Mouse (Mus musculus) limb, embryonic 14.5 days (tissue): ENCODE results near the gene Smarce1. TPM values are rescaled to one million over a fixed set of nuclear protein-coding genes. Genes with fewer than 3 reads are reported as not detected.

ENCODE experiments used
- ATAC-seq: fragments of 200-750 bp; cut with Nextera tagmentation; 2 replicates; pipeline ENCODE4 v1.8.0; 2017; ENCODE audit warnings: low read depth, moderate number of reproducible peaks, moderate TSS enrichment; ENCODE audit not compliant: low FRiP score
- DNase-seq: peaks from one replicate; pipeline ENCODE4 v3.0.0-alpha.2; 2015; ENCODE audit warnings: low spot score
- H3K27ac ChIP-seq: fragments of 300-500 bp; sonication (generic); replicated peaks from 2 replicates; pipeline ENCODE4 v1.5.1; 2014; ENCODE audit warnings: low read depth, mild to moderate bottlenecking, low read length, moderate library complexity, mixed read lengths
- H3K27me3 ChIP-seq: fragments of 300-500 bp; sonication (generic); 2 replicates; pipeline ENCODE4 v1.6.1; 2014; ENCODE audit warnings: low read length, mixed read lengths; ENCODE audit not compliant: control insufficient read depth, insufficient read depth
- H3K36me3 ChIP-seq: fragments of 300-500 bp; sonication (generic); 2 replicates; pipeline ENCODE4 v1.6.1; 2014; ENCODE audit warnings: mild to moderate bottlenecking, low read length, moderate library complexity, mixed read lengths; ENCODE audit not compliant: control insufficient read depth, insufficient read depth
- H3K4me1 ChIP-seq: fragments of 300-500 bp; sonication (generic); 2 replicates; pipeline ENCODE4 v1.6.1; 2014; ENCODE audit warnings: antibody characterized with exemption, low read length, mixed read lengths; ENCODE audit not compliant: control insufficient read depth, insufficient read depth
- H3K4me2 ChIP-seq: fragments of 300-500 bp; sonication (generic); replicated peaks from 2 replicates; pipeline ENCODE4 v1.6.1; 2014; ENCODE audit warnings: low read depth, mild to moderate bottlenecking, low read length, moderate library complexity; ENCODE audit not compliant: severe bottlenecking
- H3K4me3 ChIP-seq: fragments of 300-500 bp; sonication (generic); replicated peaks from 2 replicates; pipeline ENCODE4 v1.5.1; 2014; ENCODE audit warnings: low read length
- H3K9ac ChIP-seq: fragments of 300-500 bp; sonication (generic); 2 replicates; pipeline ENCODE4 v1.6.1; 2014; ENCODE audit warnings: mild to moderate bottlenecking, low read depth, low read length, moderate library complexity; ENCODE audit not compliant: severe bottlenecking
- H3K9me3 ChIP-seq: fragments of 300-500 bp; sonication (generic); 2 replicates; pipeline ENCODE4 v1.6.1; 2016; ENCODE audit warnings: low read length; ENCODE audit not compliant: control insufficient read depth
- POLR2A ChIP-seq: fragments of 200-500 bp; IDR thresholded peaks from 2 replicates; pipeline ENCODE4 v1.8.0; 2012; ENCODE audit warnings: inconsistent platforms, mild to moderate bottlenecking, moderate library complexity, borderline replicate concordance; ENCODE audit not compliant: insufficient read depth, insufficient read length; ENCODE audit errors: extremely low read depth
- WGBS: fragments of 180-500 bp; shearing (Covaris S2); extraction: QIAGEN DNeasy Blood & Tissue Kit; methylation state at CpG from one replicate; pipeline ENCODE4 v1.1.7; 2014; 5-methylcytosine and 5-hydroxymethylcytosine counted together
- polyA plus RNA-seq, 2 experiments: library from polyadenylated mRNA; depleted of rRNA in 1 of 2; stranded (reverse) in 1 of 2; unstranded in 1 of 2; fragments of >200 nt; fragmentation: Nextera tagmentation in 1 of 2; extraction: Ambion mirVana in 1 of 2; gene quantifications; 2 replicates each; pipeline versions ENCODE4 v1.2.1 to v1.2.3; 2012 to 2014

The Smarce1 gene
- 106 and 180 TPM in 2 replicates for polyA plus RNA-seq (2012; rRNA removed)
- 154 and 166 TPM in 2 replicates for polyA plus RNA-seq (2014; fragmentation: Nextera tagmentation; extraction: Ambion mirVana)

DNA sequence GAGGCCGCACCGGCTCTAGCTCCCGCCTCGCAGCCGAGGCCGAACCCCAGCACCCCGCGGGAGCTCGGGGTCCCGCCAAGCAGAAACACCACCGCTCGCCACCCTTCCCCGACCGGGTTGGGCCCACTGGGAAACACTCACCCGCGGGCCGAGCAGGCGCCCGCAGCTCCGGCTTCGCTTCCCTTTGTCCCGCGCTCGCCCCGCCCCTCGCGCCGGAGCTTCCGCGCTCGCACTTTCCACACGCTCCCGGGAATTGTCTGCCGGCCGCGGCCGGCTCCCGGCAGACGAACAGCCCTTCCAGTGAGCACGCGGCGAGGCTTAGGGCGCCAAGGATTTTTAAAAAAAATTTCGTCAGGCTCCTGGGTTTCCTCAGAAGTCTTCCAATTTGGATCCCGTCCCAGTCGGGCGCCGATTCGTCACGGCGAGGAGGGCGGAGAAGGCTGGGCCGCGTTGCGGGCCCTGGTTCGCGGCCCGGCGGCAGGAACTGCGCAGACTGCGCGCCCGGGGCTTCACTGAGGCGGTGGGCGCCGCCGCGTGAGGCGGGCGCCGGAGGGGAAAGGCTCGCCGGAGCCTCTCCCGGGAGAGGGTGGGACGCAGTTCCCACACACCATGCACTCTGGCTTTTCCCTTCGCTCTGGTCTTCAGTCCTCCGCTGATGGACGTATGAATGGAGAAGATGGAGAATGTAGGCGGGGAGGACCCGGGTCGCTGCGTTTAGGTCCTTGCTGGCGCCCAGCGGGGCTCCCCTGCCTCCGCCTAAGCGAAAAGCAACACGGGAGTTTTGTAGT is at the start of gene Smarce1:
Gene Smarce1 (minus strand): TSS at position 757 of the 788 bp plus-strand sequence.
- H3K9me3 ChIP-seq, result no peaks in the 10 kb centered on the region
- H3K4me1 ChIP-seq, result peaks cover 23% of the 10 kb centered on the region
- 3% methylated on average over 85 of the region's 87 CpGs for WGBS
- ATAC-seq, result peak; percentile 90
- peak; percentile 79 for DNase-seq
- H3K4me2 ChIP-seq, result peak within 1 kb of the TSS; percentile 72
- peak; percentile 92; the same call in 1 of the 2 replicates for TF ChIP-seq POLR2A
- peak within 1 kb of the TSS; percentile 88 for H3K4me3 ChIP-seq
- no peaks in the 10 kb centered on the region for H3K27me3 ChIP-seq
- H3K27ac ChIP-seq, result peak within 1 kb of the TSS; percentile 100
- peak within 1 kb of the TSS; percentile 100 for H3K9ac ChIP-seq
- peaks cover 23% of the 10 kb centered on the region for H3K36me3 ChIP-seq

GRCm38 (mm10) chr11:99279986-99280385 is 49.2 kb upstream of the Smarce1 start:
- no peak for DNase-seq
- Histone ChIP-seq H3K4me2 (no peak overlapping the region), H3K4me1 (peaks cover 8% of the 10 kb centered on the region), H3K9me3 (no peaks in the 10 kb centered on the region), H3K36me3 (no peaks in the 10 kb centered on the region), H3K27ac (no peak overlapping the region), H3K27me3 (no peaks in the 10 kb centered on the region), H3K4me3 (no peak overlapping the region), H3K9ac (no peak overlapping the region)
- no peak for ATAC-seq
- TF ChIP-seq POLR2A, result no peak
- 53% methylated on average over 5 of the region's 5 CpGs for WGBS

GRCm38 (mm10) chr11:99276786-99277185 is 46.0 kb upstream of the Smarce1 start:
- no peak for ATAC-seq
- Histone ChIP-seq H3K4me2 (no peak overlapping the region), H3K9ac (no peak overlapping the region)

GRCm38 (mm10) chr11:99275624-99276023 is 44.8 kb upstream of the Smarce1 start:
- DNase-seq (no peak), ATAC-seq (no peak)
- H3K4me2 ChIP-seq, result no peak overlapping the region
- no peak overlapping the region for H3K27ac ChIP-seq
- H3K36me3 ChIP-seq, result no peaks in the 10 kb centered on the region
- 66% methylated on average over 6 of the region's 6 CpGs for WGBS
- no peak for TF ChIP-seq POLR2A
- H3K4me3 ChIP-seq, result no peak overlapping the region
- no peak overlapping the region for H3K9ac ChIP-seq
- H3K4me1 ChIP-seq, result peaks cover 5% of the 10 kb centered on the region; the same call in 1 of the 2 replicates
- no peaks in the 10 kb centered on the region for H3K27me3 ChIP-seq
- no peaks in the 10 kb centered on the region for H3K9me3 ChIP-seq

More at GRCm38 (mm10) chr11:99276786-99277185, 46.0 kb upstream of the Smarce1 start:
- H3K4me1 ChIP-seq, result peaks cover 5% of the 10 kb centered on the region; the same call in 1 of the 2 replicates
- H3K27ac ChIP-seq, result no peak overlapping the region
- no peaks in the 10 kb centered on the region for H3K36me3 ChIP-seq
- no peaks in the 10 kb centered on the region for H3K9me3 ChIP-seq
- H3K4me3 ChIP-seq, result no peak overlapping the region
- H3K27me3 ChIP-seq, result no peaks in the 10 kb centered on the region
- WGBS, result 25% methylated on average over 7 of the region's 7 CpGs
- no peak for TF ChIP-seq POLR2A
- peak; percentile 10 for DNase-seq

GRCm38 (mm10) chr11:99272721-99273120 is 41.9 kb upstream of the Smarce1 start:
- DNase-seq (no peak), ATAC-seq (no peak)
- peaks cover 12% of the 10 kb centered on the region for H3K4me1 ChIP-seq
- H3K27me3 ChIP-seq, result no peaks in the 10 kb centered on the region
- WGBS, result 91% methylated on average over 4 of the region's 4 CpGs
- H3K9ac ChIP-seq, result no peak overlapping the region
- no peak overlapping the region for H3K27ac ChIP-seq
- H3K36me3 ChIP-seq, result no peaks in the 10 kb centered on the region
- H3K9me3 ChIP-seq, result no peaks in the 10 kb centered on the region
- H3K4me3 ChIP-seq, result no peak overlapping the region
- no peak for TF ChIP-seq POLR2A
- H3K4me2 ChIP-seq, result no peak overlapping the region
